Mouse (Mus musculus): ENCODE data around the gene Atp1a2. TPM values are rescaled to one million over a fixed set of nuclear protein-coding genes. Genes with fewer than 3 reads are reported as not detected.

The Atp1a2 gene
- polyA plus RNA-seq, 1 experiment: 3.5 TPM

DNA sequence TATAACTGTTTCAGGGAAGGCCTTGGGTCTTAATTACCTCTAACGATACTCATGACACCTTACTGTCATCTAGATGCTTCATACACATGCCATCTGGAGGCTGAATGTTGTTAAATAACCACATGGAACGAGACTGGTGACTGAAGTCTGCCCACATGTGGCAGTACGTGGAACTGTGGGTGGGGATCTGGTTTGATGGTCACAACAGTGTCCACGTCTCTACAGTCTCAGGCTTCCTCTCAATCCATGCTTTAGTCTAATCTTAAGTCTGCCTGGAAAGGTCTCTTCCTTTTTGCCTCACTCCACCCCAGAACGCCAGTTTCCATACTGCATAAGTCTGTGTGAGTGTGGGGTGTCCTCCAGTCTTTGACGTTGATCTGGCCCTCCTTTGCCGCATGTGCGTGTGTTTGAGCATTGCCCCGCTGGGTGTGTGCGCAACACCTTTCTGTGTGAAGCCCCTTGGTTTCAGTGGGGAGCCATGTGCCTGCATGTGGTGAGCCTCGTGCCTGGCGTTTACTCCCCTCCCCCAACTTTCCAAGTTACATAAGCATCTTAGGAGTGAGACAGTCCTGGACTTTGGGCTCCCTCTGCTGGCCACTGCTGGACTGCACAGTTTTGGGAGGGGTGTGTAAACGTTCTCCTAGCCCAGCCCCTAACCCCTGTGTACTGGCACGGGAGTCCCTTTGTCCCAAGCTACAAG, 12.0 kb upstream of the Atp1a2 start:
- WGBS: under 1% methylated on average over 14 of the region's 14 CpGs

DNA sequence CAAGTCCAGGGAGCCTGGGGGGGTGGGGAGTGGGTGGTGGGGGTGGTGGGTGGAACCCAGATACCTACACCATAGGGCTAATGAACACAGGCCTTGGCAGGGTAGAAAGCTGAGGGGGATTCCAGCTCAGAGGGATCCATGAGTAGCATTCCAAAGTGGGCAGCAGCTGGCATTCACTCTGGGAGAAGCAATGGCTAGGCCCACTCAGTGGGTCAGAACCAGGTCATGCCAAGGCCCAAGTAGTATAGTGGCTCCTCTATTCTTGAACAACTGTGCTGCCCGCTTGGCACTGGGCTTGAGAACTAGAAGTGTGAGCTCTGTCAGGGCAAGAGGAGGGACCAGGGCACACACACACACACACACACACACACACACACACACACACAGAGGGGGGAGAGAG, 10.5 kb upstream of the Atp1a2 start:
- H3K27ac ChIP-seq (ENCODE audit: insufficient read depth, low read depth, low read length): no peak overlapping the region
- TF ChIP-seq CTCF (IDR thresholded peaks at IDR 0.05; ENCODE audit: extremely low read depth, insufficient read length, insufficient replicate concordance, low read depth, low read length): no peak
- TF ChIP-seq POLR2A (IDR thresholded peaks at IDR 0.05; ENCODE audit: low read depth, low read length): no peak
- WGBS: 100% methylated on average over 1 of the region's 1 CpGs

More for the DNA sequence above, 12.0 kb upstream of the Atp1a2 start:
- Histone ChIP-seq H3K4me3 (ENCODE audit: low read depth, low read length) (peak overlapping the region; percentile 56), H3K4me1 (ENCODE audit: control insufficient read depth, insufficient read depth, insufficient read length, low read length) (peaks cover 13% of the 10 kb centered on the region; the same call in 1 of the 2 replicates), H3K27me3 (ENCODE audit: control insufficient read depth, insufficient read depth, low read length) (no peaks in the 10 kb centered on the region), H3K27ac (ENCODE audit: insufficient read depth, low read depth, low read length) (peak overlapping the region; percentile 98), H3K36me3 (ENCODE audit: control insufficient read depth, insufficient read depth, low read length) (no peaks in the 10 kb centered on the region)
- peak; percentile 91 for TF ChIP-seq CTCF (IDR thresholded peaks at IDR 0.05; ENCODE audit: extremely low read depth, insufficient read length, insufficient replicate concordance, low read depth, low read length)
- TF ChIP-seq POLR2A (IDR thresholded peaks at IDR 0.05; ENCODE audit: low read depth, low read length): no peak

DNA sequence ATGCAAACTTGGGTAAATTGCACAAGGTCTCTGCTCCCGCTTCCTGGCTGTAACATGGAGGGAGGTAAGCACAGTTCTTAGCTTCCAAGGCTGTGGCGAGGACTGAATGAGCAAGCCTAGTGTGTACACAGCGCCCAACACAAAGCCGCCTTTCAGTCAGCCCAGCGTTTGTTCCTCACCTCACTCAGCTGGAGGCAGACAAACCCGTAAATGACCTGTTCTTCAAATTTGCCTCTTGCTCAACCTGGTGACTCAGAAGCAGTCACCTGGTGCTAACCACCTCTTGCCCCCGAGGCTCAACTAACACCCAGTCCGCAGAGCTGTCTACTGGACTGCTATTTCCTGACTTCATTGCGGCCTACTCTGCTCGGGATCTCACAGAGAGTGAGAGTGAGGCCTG, 10.1 kb upstream of the Atp1a2 start:
- Histone ChIP-seq H3K4me3 (ENCODE audit: low read depth, low read length) (no peak overlapping the region), H3K27me3 (ENCODE audit: control insufficient read depth, insufficient read depth, low read length) (no peaks in the 10 kb centered on the region), H3K36me3 (ENCODE audit: control insufficient read depth, insufficient read depth, low read length) (no peaks in the 10 kb centered on the region), H3K4me1 (ENCODE audit: control insufficient read depth, insufficient read depth, insufficient read length, low read length) (peaks cover 10% of the 10 kb centered on the region; the same call in 1 of the 2 replicates), H3K27ac (ENCODE audit: insufficient read depth, low read depth, low read length) (no peak overlapping the region)
- WGBS: 70% methylated on average over 10 of the region's 10 CpGs
- TF ChIP-seq CTCF (IDR thresholded peaks at IDR 0.05; ENCODE audit: extremely low read depth, insufficient read length, insufficient replicate concordance, low read depth, low read length): no peak

More for the DNA sequence above, 10.5 kb upstream of the Atp1a2 start:
- Histone ChIP-seq H3K36me3 (ENCODE audit: control insufficient read depth, insufficient read depth, low read length) (no peaks in the 10 kb centered on the region), H3K4me3 (ENCODE audit: low read depth, low read length) (no peak overlapping the region), H3K27me3 (ENCODE audit: control insufficient read depth, insufficient read depth, low read length) (no peaks in the 10 kb centered on the region), H3K4me1 (ENCODE audit: control insufficient read depth, insufficient read depth, insufficient read length, low read length) (peaks cover 13% of the 10 kb centered on the region; the same call in 1 of the 2 replicates)

DNA sequence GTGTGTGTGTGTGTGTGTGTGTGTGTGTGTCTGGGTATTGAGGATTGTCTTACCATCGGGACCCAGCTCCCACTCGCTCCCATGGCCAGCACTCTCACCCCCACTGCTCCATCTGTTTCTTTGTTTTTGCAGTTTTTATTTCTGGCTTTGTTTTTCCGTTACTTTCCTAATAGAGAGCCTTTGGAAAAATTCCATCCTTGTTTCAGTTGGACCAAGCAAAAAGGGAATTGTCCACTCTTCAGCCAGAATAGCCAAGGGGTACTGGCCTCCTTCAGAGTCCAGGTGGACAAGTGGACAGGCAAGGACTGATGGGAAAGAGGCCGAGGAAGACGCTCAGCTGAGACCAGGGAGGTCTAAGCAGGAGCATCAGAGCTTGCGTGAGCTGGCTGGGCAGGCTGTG, 9.0 kb upstream of the Atp1a2 start:
- 82% methylated on average over 6 of the region's 6 CpGs for WGBS
- H3K4me3 ChIP-seq (ENCODE audit: low read depth, low read length): no peak overlapping the region
- H3K27ac ChIP-seq (ENCODE audit: insufficient read depth, low read depth, low read length): no peak overlapping the region
- H3K4me1 ChIP-seq (ENCODE audit: control insufficient read depth, insufficient read depth, insufficient read length, low read length): peaks cover 8% of the 10 kb centered on the region; the same call in 1 of the 2 replicates
- TF ChIP-seq CTCF (IDR thresholded peaks at IDR 0.05; ENCODE audit: extremely low read depth, insufficient read length, insufficient replicate concordance, low read depth, low read length) (no peak), POLR2A (IDR thresholded peaks at IDR 0.05; ENCODE audit: low read depth, low read length) (no peak)
- no peaks in the 10 kb centered on the region for H3K27me3 ChIP-seq (ENCODE audit: control insufficient read depth, insufficient read depth, low read length)
- no peaks in the 10 kb centered on the region for H3K36me3 ChIP-seq (ENCODE audit: control insufficient read depth, insufficient read depth, low read length)

DNA sequence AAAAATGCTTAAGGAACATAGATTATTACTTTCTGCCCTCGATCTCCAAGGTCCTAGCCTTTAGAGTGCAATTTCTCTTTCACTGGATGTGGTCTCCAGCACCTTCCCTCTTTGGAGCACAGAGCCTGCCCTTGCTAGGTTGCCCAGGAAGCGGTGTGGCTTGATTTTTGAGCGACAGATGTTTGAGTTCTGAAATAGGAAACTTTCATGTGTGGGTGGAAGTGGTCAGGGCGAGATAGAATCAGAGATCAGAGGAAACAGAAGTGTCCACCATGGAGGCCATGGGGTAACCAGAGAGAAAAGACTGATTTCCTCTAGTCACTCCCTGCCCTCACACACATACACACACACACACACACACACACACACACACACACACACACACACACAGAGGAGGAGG, 8.3 kb upstream of the Atp1a2 start:
- TF ChIP-seq CTCF (IDR thresholded peaks at IDR 0.05; ENCODE audit: extremely low read depth, insufficient read length, insufficient replicate concordance, low read depth, low read length) (no peak), POLR2A (IDR thresholded peaks at IDR 0.05; ENCODE audit: low read depth, low read length) (no peak)
- Histone ChIP-seq H3K27ac (ENCODE audit: insufficient read depth, low read depth, low read length) (no peak overlapping the region), H3K27me3 (ENCODE audit: control insufficient read depth, insufficient read depth, low read length) (no peaks in the 10 kb centered on the region), H3K4me1 (ENCODE audit: control insufficient read depth, insufficient read depth, insufficient read length, low read length) (peaks cover 8% of the 10 kb centered on the region; the same call in 1 of the 2 replicates), H3K36me3 (ENCODE audit: control insufficient read depth, insufficient read depth, low read length) (no peaks in the 10 kb centered on the region), H3K4me3 (ENCODE audit: low read depth, low read length) (no peak overlapping the region)
- 85% methylated on average over 4 of the region's 4 CpGs for WGBS

DNA sequence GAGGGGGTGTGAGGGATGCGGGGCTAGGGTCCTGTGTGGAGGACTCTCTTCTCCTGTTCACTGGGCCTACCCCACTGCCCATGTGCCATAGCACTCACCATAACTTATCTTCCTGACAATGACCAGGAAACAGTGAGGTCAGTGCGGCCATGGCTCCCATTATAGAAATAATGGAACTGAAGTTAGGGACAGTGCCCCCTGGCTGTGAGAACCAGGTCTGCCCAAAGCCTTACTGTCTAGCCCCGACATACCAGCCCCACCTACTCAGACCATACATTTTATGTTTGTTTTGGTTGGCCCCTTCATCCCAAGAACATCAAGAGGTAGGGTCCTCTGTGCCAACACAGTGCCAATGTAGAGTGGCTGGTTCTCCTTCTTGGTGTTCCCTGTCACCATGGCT, 7.8 kb upstream of the Atp1a2 start:
- Histone ChIP-seq H3K4me3 (ENCODE audit: low read depth, low read length) (no peak overlapping the region), H3K27ac (ENCODE audit: insufficient read depth, low read depth, low read length) (no peak overlapping the region), H3K4me1 (ENCODE audit: control insufficient read depth, insufficient read depth, insufficient read length, low read length) (peaks cover 4% of the 10 kb centered on the region; the same call in 1 of the 2 replicates), H3K27me3 (ENCODE audit: control insufficient read depth, insufficient read depth, low read length) (no peaks in the 10 kb centered on the region), H3K36me3 (ENCODE audit: control insufficient read depth, insufficient read depth, low read length) (no peaks in the 10 kb centered on the region)
- TF ChIP-seq POLR2A (IDR thresholded peaks at IDR 0.05; ENCODE audit: low read depth, low read length) (no peak), CTCF (IDR thresholded peaks at IDR 0.05; ENCODE audit: extremely low read depth, insufficient read length, insufficient replicate concordance, low read depth, low read length) (peak; percentile 32; the same call in 1 of the 2 replicates)
- WGBS: 79% methylated on average over 3 of the region's 3 CpGs

DNA sequence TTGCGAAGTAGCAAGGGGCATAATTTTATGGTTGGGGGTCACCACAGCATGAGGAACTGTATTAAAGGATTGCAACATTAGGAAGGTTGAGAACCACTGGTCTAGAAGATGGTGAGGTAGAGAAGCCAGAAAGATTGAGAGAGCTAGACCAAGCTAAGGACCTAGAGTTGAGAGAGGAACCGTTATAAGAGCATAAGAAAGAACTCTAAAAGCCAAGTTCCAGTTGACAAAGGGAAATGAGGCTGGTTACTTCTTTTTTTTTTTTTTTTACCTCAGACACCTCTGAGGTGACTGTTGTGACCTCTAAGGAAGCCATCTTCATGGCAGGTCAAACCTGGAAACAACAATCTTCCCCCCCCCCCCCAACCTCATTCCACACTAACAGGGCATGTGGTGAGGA, 7.3 kb upstream of the Atp1a2 start:
- 88% methylated on average over 2 of the region's 2 CpGs for WGBS
- Histone ChIP-seq H3K4me3 (ENCODE audit: low read depth, low read length) (no peak overlapping the region), H3K4me1 (ENCODE audit: control insufficient read depth, insufficient read depth, insufficient read length, low read length) (peaks cover under 1% of the 10 kb centered on the region; the same call in 1 of the 2 replicates), H3K27me3 (ENCODE audit: control insufficient read depth, insufficient read depth, low read length) (no peaks in the 10 kb centered on the region), H3K36me3 (ENCODE audit: control insufficient read depth, insufficient read depth, low read length) (no peaks in the 10 kb centered on the region), H3K27ac (ENCODE audit: insufficient read depth, low read depth, low read length) (no peak overlapping the region)
- TF ChIP-seq CTCF (IDR thresholded peaks at IDR 0.05; ENCODE audit: extremely low read depth, insufficient read length, insufficient replicate concordance, low read depth, low read length) (no peak), POLR2A (IDR thresholded peaks at IDR 0.05; ENCODE audit: low read depth, low read length) (no peak)
